Mouse (Mus musculus) ES-Bruce4 (cell line): ENCODE results near the gene Fgfr2.

Experiments
- CTCF ChIP-seq: IDR thresholded peaks from one replicate; pipeline ENCODE4 v1.8.1; 2011; ENCODE audit warnings: low read depth, low read length
- EP300 ChIP-seq: IDR thresholded peaks from 2 replicates; pipeline ENCODE4 v1.6.1; 2011; ENCODE audit warnings: low read depth, low read length; ENCODE audit not compliant: insufficient read depth
- POLR2A ChIP-seq: IDR thresholded peaks from one replicate; pipeline ENCODE4 v1.8.1; 2011; ENCODE audit warnings: low read length; ENCODE audit not compliant: insufficient read depth

DNA sequence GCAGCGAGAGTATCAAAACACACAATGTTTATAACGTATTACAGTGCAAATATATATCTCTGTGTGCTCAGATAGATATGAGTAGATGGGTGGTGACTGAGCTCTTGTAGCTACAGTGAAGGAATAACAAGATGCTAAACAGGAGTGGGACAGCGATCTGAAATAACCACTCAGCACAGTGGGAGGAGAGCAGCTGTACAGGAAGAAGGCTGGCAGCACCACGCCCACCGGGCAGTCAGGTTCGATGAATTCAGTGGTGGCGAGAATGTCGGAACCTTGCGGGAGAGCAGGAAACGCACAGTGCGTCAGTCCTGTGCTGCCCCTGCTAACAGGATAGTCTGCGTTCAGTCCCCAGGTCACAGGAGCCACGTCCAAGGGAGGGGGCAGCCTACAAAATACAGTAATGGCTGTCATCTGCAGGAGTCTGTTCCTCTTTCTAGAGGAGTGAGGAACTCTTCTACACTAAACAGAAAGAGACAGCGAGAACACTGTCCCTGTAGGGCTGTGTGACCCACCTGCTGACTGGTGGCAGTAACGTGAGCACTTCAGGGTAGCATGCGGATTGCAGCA, 2219.6 kb downstream of the Fgfr2 start:
- TF ChIP-seq EP300, result no peak
- TF ChIP-seq CTCF, result no peak
- TF ChIP-seq POLR2A, result no peak
